Mouse (Mus musculus) CH12.LX (cell line): ENCODE results near the gene Jmjd1c. TPM values are rescaled to one million over a fixed set of nuclear protein-coding genes. Genes with fewer than 3 reads are reported as not detected.

ENCODE experiments used
- DNase-seq: peaks from one replicate; pipeline ENCODE4 v3.0.0-alpha.2; 2013; ENCODE audit errors: extremely low read depth
- H3K27ac ChIP-seq: 2 replicates; pipeline ENCODE4 v1.5.1; 2012; ENCODE audit warnings: low read depth, mild to moderate bottlenecking, control low read depth, moderate library complexity; ENCODE audit not compliant: insufficient read depth
- H3K27me3 ChIP-seq: replicated peaks from 2 replicates; pipeline ENCODE3; 2012; ENCODE audit warnings: inconsistent platforms
- H3K36me3 ChIP-seq, 2 experiments: replicated peaks in 1 of 2; 2 replicates each; pipeline versions ENCODE3 to v1.6.1; 2012; ENCODE audit warnings: inconsistent platforms in 1 of 2, low read length in 1 of 2, mild to moderate bottlenecking in 1 of 2, mixed read lengths in 1 of 2, moderate library complexity in 1 of 2; ENCODE audit not compliant: control insufficient read depth in 1 of 2, insufficient read depth in 1 of 2
- H3K4me1 ChIP-seq, 2 experiments: 2 replicates each; pipeline ENCODE4 v1.6.1; 2012; ENCODE audit warnings: inconsistent platforms in 1 of 2, moderate library complexity in 1 of 2; ENCODE audit not compliant: insufficient read depth in 2 of 2, control insufficient read depth in 1 of 2
- H3K4me2 ChIP-seq: 2 replicates; pipeline ENCODE4 v1.6.1; 2012; ENCODE audit warnings: low read depth, mild to moderate bottlenecking, control low read depth; ENCODE audit not compliant: poor library complexity, insufficient read depth, severe bottlenecking
- H3K4me3 ChIP-seq, 3 experiments: fragments of 150-350 bp in 1 of 3; sonication (generic) in 1 of 3; replicated peaks in 1 of 3; 2 replicates each; pipeline versions ENCODE3 to v1.5.1; 2011 to 2012; ENCODE audit warnings: low read depth in 2 of 3, low read length in 2 of 3, mild to moderate bottlenecking in 2 of 3, moderate library complexity in 2 of 3, control low read depth in 1 of 3, improper control_type of control experiment in 1 of 3, inconsistent platforms in 1 of 3, mixed read lengths in 1 of 3; ENCODE audit not compliant: poor library complexity in 1 of 3
- H3K79me2 ChIP-seq: replicated peaks from 2 replicates; pipeline ENCODE4 v1.6.1; 2012; ENCODE audit warnings: mild to moderate bottlenecking, moderate library complexity; ENCODE audit not compliant: control insufficient read depth, poor library complexity, insufficient read depth, severe bottlenecking; ENCODE audit errors: extremely low read depth
- H3K9ac ChIP-seq: 2 replicates; pipeline ENCODE4 v1.6.1; 2012; ENCODE audit warnings: low read depth, mild to moderate bottlenecking, control low read depth, moderate library complexity; ENCODE audit not compliant: insufficient read depth
- H3K9me3 ChIP-seq: replicated peaks from 2 replicates; pipeline ENCODE3; 2012; ENCODE audit warnings: low read length, inconsistent platforms, mixed read lengths
- BHLHE40 ChIP-seq: IDR thresholded peaks from 2 replicates; pipeline ENCODE4 v1.6.1; 2011; ENCODE audit warnings: mild to moderate bottlenecking, low read depth, low read length, improper control_type of control experiment
- CHD1 ChIP-seq: IDR thresholded peaks from 2 replicates; pipeline ENCODE4 v1.6.1; 2012; ENCODE audit warnings: low read depth, low read length, improper control_type of control experiment, inconsistent platforms
- CHD2 ChIP-seq: IDR thresholded peaks from 2 replicates; pipeline ENCODE4 v1.6.1; 2011; ENCODE audit warnings: low read length, improper control_type of control experiment
- CTCF ChIP-seq, 2 experiments: IDR thresholded peaks in 1 of 2; conservative IDR thresholded peaks in 1 of 2; 2 replicates each; pipeline ENCODE4 v1.5.1; 2011 to 2012; ENCODE audit warnings: low read depth in 2 of 2, low read length in 2 of 2, improper control_type of control experiment in 1 of 2, inconsistent platforms in 1 of 2, mild to moderate bottlenecking in 1 of 2, moderate library complexity in 1 of 2
- E2F4 ChIP-seq: IDR thresholded peaks from 2 replicates; pipeline ENCODE4 v1.6.1; 2011; ENCODE audit warnings: low read depth, low read length, improper control_type of control experiment; ENCODE audit not compliant: insufficient replicate concordance
- ELF1 ChIP-seq: IDR thresholded peaks from 2 replicates; pipeline ENCODE4 v1.6.1; 2014; ENCODE audit warnings: low read depth, mild to moderate bottlenecking, inconsistent platforms, low read length, improper control_type of control experiment
- EP300 ChIP-seq: IDR thresholded peaks from 2 replicates; pipeline ENCODE4 v1.6.1; 2011; ENCODE audit warnings: low read length, improper control_type of control experiment
- ETS1 ChIP-seq: conservative IDR thresholded peaks from 2 replicates; pipeline ENCODE4 v1.6.1; 2012; ENCODE audit warnings: low read depth, mild to moderate bottlenecking, inconsistent platforms, low read length, improper control_type of control experiment, moderate library complexity
- HCFC1 ChIP-seq: IDR thresholded peaks from 2 replicates; pipeline ENCODE4 v1.6.1; 2012; ENCODE audit warnings: low read depth, mild to moderate bottlenecking, inconsistent platforms, low read length, improper control_type of control experiment
- IRF4 ChIP-seq: IDR thresholded peaks from 2 replicates; pipeline ENCODE4 v1.6.1; 2014; ENCODE audit warnings: low read depth, mild to moderate bottlenecking, inconsistent platforms, low read length, improper control_type of control experiment
- JUN ChIP-seq: IDR thresholded peaks from 2 replicates; pipeline ENCODE4 v1.6.1; 2011; ENCODE audit warnings: low read depth, mild to moderate bottlenecking, low read length, improper control_type of control experiment, moderate library complexity; ENCODE audit not compliant: insufficient read depth
- JUND ChIP-seq: conservative IDR thresholded peaks from 2 replicates; pipeline ENCODE4 v1.6.1; 2011; ENCODE audit warnings: low read depth, low read length, improper control_type of control experiment
- KAT2A ChIP-seq: IDR thresholded peaks from 2 replicates; pipeline ENCODE4 v1.6.1; 2012; ENCODE audit warnings: low read length, improper control_type of control experiment, inconsistent platforms; ENCODE audit not compliant: insufficient replicate concordance
- MAFK ChIP-seq: IDR thresholded peaks from 2 replicates; pipeline ENCODE4 v1.6.1; 2011; ENCODE audit warnings: low read length, improper control_type of control experiment; ENCODE audit not compliant: insufficient replicate concordance
- MAX ChIP-seq: IDR thresholded peaks from 2 replicates; pipeline ENCODE4 v1.6.1; 2011; ENCODE audit warnings: low read length, improper control_type of control experiment
- MAZ ChIP-seq: IDR thresholded peaks from 2 replicates; pipeline ENCODE4 v1.6.1; 2012; ENCODE audit warnings: low read depth, mild to moderate bottlenecking, inconsistent platforms, low read length, improper control_type of control experiment, moderate library complexity
- MEF2A ChIP-seq: IDR thresholded peaks from 2 replicates; pipeline ENCODE4 v1.6.1; 2014; ENCODE audit warnings: low read depth, mild to moderate bottlenecking, inconsistent platforms, low read length, improper control_type of control experiment, borderline replicate concordance
- MXI1 ChIP-seq: IDR thresholded peaks from 2 replicates; pipeline ENCODE4 v1.6.1; 2011; ENCODE audit warnings: mild to moderate bottlenecking, low read depth, low read length, improper control_type of control experiment
- MYC ChIP-seq: IDR thresholded peaks from 2 replicates; pipeline ENCODE4 v1.6.1; 2011; ENCODE audit warnings: low read depth, mild to moderate bottlenecking, improper control_type of control experiment, low read length
- NELFE ChIP-seq: IDR thresholded peaks from 2 replicates; pipeline ENCODE4 v1.6.1; 2011; ENCODE audit warnings: low read depth, low read length, improper control_type of control experiment
- POLR2A ChIP-seq: IDR thresholded peaks from 2 replicates; pipeline ENCODE4 v1.6.1; 2011; ENCODE audit warnings: low read depth, mild to moderate bottlenecking, improper control_type of control experiment, low read length
- RAD21 ChIP-seq: IDR thresholded peaks from 2 replicates; pipeline ENCODE4 v1.6.1; 2011; ENCODE audit warnings: low read depth, mild to moderate bottlenecking, low read length, improper control_type of control experiment, moderate library complexity
- RCOR1 ChIP-seq: conservative IDR thresholded peaks from 2 replicates; pipeline ENCODE4 v1.6.1; 2012; ENCODE audit warnings: low read depth, mild to moderate bottlenecking, inconsistent platforms, low read length, improper control_type of control experiment
- SIN3A ChIP-seq: IDR thresholded peaks from 2 replicates; pipeline ENCODE4 v1.6.1; 2012; ENCODE audit warnings: low read length, improper control_type of control experiment, inconsistent platforms
- TBP ChIP-seq: conservative IDR thresholded peaks from 2 replicates; pipeline ENCODE4 v1.6.1; 2011; ENCODE audit warnings: low read depth, low read length, improper control_type of control experiment
- TCF12 ChIP-seq: IDR thresholded peaks from 2 replicates; pipeline ENCODE4 v1.6.1; 2014; ENCODE audit warnings: low read depth, mild to moderate bottlenecking, inconsistent platforms, low read length, improper control_type of control experiment
- UBTF ChIP-seq: IDR thresholded peaks from 2 replicates; pipeline ENCODE4 v1.6.1; 2012; ENCODE audit warnings: low read depth, mild to moderate bottlenecking, inconsistent platforms, low read length, improper control_type of control experiment, moderate library complexity
- USF1 ChIP-seq: IDR thresholded peaks from 2 replicates; pipeline ENCODE4 v1.6.1; 2014; ENCODE audit warnings: low read depth, mild to moderate bottlenecking, inconsistent platforms, low read length, improper control_type of control experiment
- USF2 ChIP-seq: conservative IDR thresholded peaks from 2 replicates; pipeline ENCODE4 v1.6.1; 2011; ENCODE audit warnings: low read depth, low read length, improper control_type of control experiment
- ZC3H11A ChIP-seq: IDR thresholded peaks from 2 replicates; pipeline ENCODE4 v1.6.1; 2012; ENCODE audit warnings: low read depth, mild to moderate bottlenecking, inconsistent platforms, low read length, improper control_type of control experiment
- ZMIZ1 ChIP-seq: IDR thresholded peaks from 2 replicates; pipeline ENCODE4 v1.6.1; 2012; ENCODE audit warnings: low read depth, mild to moderate bottlenecking, inconsistent platforms, low read length, improper control_type of control experiment
- ZNF384 ChIP-seq: IDR thresholded peaks from 2 replicates; pipeline ENCODE4 v1.6.1; 2012; ENCODE audit warnings: low read depth, low read length, improper control_type of control experiment, inconsistent platforms
- dilution Hi-C: fragments of 300-500 bp; cut with MboI; formaldehyde crosslinking; loops from 2 replicates; pipeline ENCODE4 v1.14.3; 2020; ENCODE audit warnings: low sequenced_read_pairs; ENCODE audit not compliant: extremely low pct_unique_long_range_greater_than_20kb, extremely low pct_ligation_motif_present
- in situ Hi-C: fragments of 300-500 bp; cut with MboI; formaldehyde crosslinking; loops from 3 replicates; pipeline ENCODE4 v1.14.3; 2019; ENCODE audit warnings: low sequenced_read_pairs, low pct_ligation_motif_present, low pct_unique_long_range_greater_than_20kb, mixed read lengths
- polyA plus RNA-seq: library from polyadenylated mRNA; unstranded; fragments of >175 nt; gene quantifications from 2 replicates; pipeline ENCODE4 v1.2.1, GENCODE M21; 2012; ENCODE audit warnings: low read depth; ENCODE audit not compliant: insufficient read length
- total RNA-seq, 2 experiments: library from RNA; depleted of rRNA; stranded (reverse); fragments of 300-350 nt in 1 of 2; fragments of >200 nt in 1 of 2; gene quantifications; 2 replicates each; pipeline ENCODE4 v1.2.3; 2012 to 2014

Gene Jmjd1c
- total and polyA plus RNA-seq, 3 experiments, result 41.2 to 50.1 (median 41.6) TPM

DNA sequence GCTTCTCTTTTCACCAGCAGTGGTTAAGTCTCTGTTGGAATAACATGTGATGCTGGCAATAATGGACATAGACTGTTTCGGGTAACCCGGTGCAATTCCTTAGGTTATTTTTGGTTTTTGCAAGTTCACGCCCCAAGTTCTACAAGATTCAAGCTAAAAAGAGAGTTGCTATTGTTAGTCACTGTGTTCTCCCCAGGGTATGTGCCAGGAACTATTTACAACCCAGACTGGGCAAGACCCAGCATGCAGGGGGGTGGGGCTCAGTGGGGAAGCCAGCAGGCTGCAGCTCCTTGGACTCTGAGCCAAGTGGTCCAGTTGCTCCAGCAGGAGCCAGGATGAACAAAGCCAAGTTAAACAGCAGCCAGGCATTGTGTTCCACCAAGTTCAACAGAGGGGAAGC, 192.0 kb downstream of the Jmjd1c start:
- H3K27me3 ChIP-seq, result no peaks in the 10 kb centered on the region
- H3K4me3 ChIP-seq, result no peak overlapping the region
- H3K79me2 ChIP-seq, result peaks cover 21% of the 10 kb centered on the region
- peak overlapping the region; percentile 85 for H3K27ac ChIP-seq
- peak; percentile 88 for DNase-seq
- peak overlapping the region; percentile 70 for H3K4me2 ChIP-seq
- in situ Hi-C loops (no loop called here), dilution Hi-C loops (no loop called here)
- H3K36me3 ChIP-seq, result peaks cover 0 to 3% of the 10 kb centered on the region in 2 experiments
- H3K9ac ChIP-seq, result no peak overlapping the region; the same call in 1 of the 2 replicates
- no peaks in the 10 kb centered on the region for H3K9me3 ChIP-seq
- peaks cover 23 to 53% of the 10 kb centered on the region in 2 experiments; a peak in 3 of 4 replicates for H3K4me1 ChIP-seq
- TF ChIP-seq CTCF (conservative IDR thresholded peaks at IDR 0.05 in 1 of 2, IDR thresholded peaks at IDR 0.05 in 1 of 2; ENCODE audit: low read depth in 2 of 2, low read length in 2 of 2) (no peak), RAD21 (no peak), MAFK (peak; percentile 83), USF1 (peak; percentile 34), POLR2A (no peak), MYC (peak; percentile 63; the same call in 1 of the 2 replicates), TCF12 (peak; percentile 93), NELFE (0 out of 2 replicates have a peak, but pooled peaks have one; percentile 54), HCFC1 (peak; percentile 55), JUN (peak; percentile 28; the same call in 1 of the 2 replicates), MAX (peak; percentile 84), KAT2A (peak; percentile 75; the same call in 1 of the 2 replicates), MAZ (peak; percentile 89; the same call in 1 of the 2 replicates), ETS1 (peak; percentile 96), ZC3H11A (no peak), USF2 (no peak; the same call in 1 of the 2 replicates), CHD1 (peak; percentile 100), CHD2 (peak; percentile 90), UBTF (0 out of 2 replicates have a peak, but pooled peaks have one; percentile 65), BHLHE40 (peak; percentile 89), ZMIZ1 (no peak), MEF2A (peak; percentile 100), EP300 (peak; percentile 94), E2F4 (no peak), IRF4 (peak; percentile 91), RCOR1 (peak; percentile 89), TBP (no peak), ZNF384 (peak; percentile 44), MXI1 (no peak; the same call in 1 of the 2 replicates), JUND (peak; percentile 35), ELF1 (peak; percentile 56; the same call in 1 of the 2 replicates), SIN3A (peak; percentile 92)
